Mouse (Mus musculus): ENCODE data around the gene Gpn1.

GRCm38 (mm10) chr5:31535228-31535627 lies 40.7 kb downstream of the Gpn1 start:
- TF ChIP-seq POLR2A (IDR thresholded peaks at IDR 0.05; ENCODE audit: borderline replicate concordance, control insufficient read depth, low read depth, low read length) (no peak), CTCF (IDR thresholded peaks at IDR 0.05; ENCODE audit: control insufficient read depth, insufficient read depth, low read length) (no peak)
